Mouse (Mus musculus) left cerebral cortex, postnatal 4 days (tissue): ENCODE data around the gene Exoc2. TPM values are rescaled to one million over a fixed set of nuclear protein-coding genes. Genes with fewer than 3 reads are reported as not detected.

Source experiments
- DNase-seq: peaks from one replicate; pipeline ENCODE4 v3.0.0-alpha.2; 2022
- intact Hi-C: fragments of 180-260 bp; cut with DNase I; formaldehyde crosslinking; loops from one replicate; pipeline ENCODE4 v1.15.1; 2025
- total RNA-seq, 2 experiments: library from RNA; stranded (reverse); gene quantifications; 2 replicates each; pipeline ENCODE4 v1.2.3; 2021

The Exoc2 gene
- 10 to 100 TPM; 62.9 to 66.2 TPM for total RNA-seq

GRCm38 (mm10) chr13:30973501-30974246 lies at the start of gene Exoc2, which contains the start of gene Gm5447:
Gene Exoc2 (minus strand): TSS chr13:30974093.
Gene Gm5447 (plus strand): TSS chr13:30974204.
- intact Hi-C loops: no loop called here
- DNase-seq: peak; percentile 79

DNA sequence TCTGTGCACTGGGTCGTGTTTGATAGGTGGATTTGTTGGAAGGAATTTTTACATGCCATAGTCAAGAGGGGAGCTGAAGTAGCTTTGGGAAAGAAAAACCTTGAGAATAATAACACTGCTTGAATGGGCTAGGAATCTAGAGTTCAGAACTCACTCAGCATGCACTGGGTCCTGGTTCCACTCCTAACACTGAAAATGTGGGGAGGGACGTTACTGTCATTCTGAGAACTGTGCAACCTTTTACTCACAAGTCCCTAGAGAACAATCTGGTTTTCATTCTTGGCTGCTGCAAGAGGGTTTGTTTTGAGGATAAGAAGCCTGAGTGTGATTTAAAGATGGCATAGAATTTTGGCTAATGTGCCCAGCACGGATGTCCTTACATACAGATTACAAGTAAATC lies 49.8 kb upstream of the Exoc2 start:
- intact Hi-C loops: no loop called here

DNA sequence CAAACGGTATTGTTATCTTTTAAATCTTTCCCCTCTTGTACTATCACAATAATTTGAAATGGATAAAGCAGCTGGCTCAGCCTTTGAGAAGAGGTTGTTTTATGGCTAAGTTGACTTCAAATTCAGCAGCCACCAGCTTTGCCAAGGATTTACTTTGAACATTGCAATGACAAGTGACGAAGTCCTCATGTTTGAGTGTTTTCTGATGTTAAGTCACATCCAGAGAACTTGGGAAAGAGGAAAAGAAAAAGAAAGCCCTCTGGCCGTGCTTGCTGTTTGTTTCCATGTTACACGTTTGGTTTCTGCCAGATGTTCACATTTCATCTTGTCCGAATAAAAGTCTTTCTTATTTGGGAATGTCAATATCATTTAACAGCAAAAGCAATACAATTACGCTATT lies 48.0 kb upstream of the Exoc2 start:
- intact Hi-C loops: no loop called here
- DNase-seq: no peak

More for the DNA sequence above, 49.8 kb upstream of the Exoc2 start:
- no peak for DNase-seq

GRCm38 (mm10) chr13:31021514-31021913 lies 47.6 kb upstream of the Exoc2 start:
- intact Hi-C loops: no loop called here

DNA sequence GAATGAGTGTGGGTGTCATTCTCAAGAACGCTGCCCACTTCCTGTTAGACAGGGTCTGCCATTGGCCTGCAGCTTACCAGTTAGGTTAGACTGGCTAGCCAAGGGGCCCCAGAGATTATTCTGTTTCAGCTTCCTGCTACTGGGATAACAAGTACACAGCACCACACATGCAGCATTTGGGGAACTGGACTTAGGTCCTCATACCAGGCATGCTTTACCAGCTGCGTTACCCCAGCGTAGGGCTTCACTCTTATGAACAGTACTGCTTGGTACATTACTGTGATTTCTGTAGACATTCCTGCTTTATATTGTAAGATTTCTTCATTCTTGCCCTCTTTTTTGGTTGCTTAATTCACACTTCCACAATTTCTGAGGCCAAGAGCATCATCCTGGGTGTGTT lies 43.7 kb upstream of the Exoc2 start:
- intact Hi-C loops: no loop called here
- DNase-seq: no peak

More at GRCm38 (mm10) chr13:31021514-31021913, 47.6 kb upstream of the Exoc2 start:
- no peak for DNase-seq

DNA sequence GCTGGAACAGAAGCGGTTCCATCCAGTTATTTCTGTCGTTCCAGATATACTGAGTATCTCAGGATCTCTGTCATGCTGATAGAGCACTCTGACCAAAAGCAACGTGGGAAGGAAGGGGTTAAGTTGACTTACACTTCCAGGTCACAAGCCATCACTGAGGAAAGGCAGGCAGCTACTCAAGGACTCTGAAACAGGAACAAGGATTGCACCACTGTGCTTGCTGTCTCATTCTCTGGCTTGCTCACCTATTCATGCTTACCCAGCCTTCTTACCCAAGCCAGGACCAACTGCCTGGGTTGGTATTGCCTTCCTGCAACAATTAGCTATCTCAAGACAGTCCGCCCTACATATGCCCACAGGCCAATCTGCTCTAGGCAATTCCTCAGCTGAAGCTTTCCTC lies 31.1 kb upstream of the Exoc2 start:
- intact Hi-C loops: no loop called here
- no peak for DNase-seq

- intact Hi-C loops: no loop called here
- DNase-seq: no peak
Measured at GRCm38 (mm10) chr13:31004458-31004857, 30.6 kb upstream of the Exoc2 start.

GRCm38 (mm10) chr13:30999799-31000198 lies 25.9 kb upstream of the Exoc2 start:
- intact Hi-C loops: no loop called here
- DNase-seq: no peak

- intact Hi-C loops: no loop called here
- DNase-seq: no peak
Measured at GRCm38 (mm10) chr13:30997526-30998253, 23.8 kb upstream of the Exoc2 start.

- intact Hi-C loops: no loop called here
Measured at GRCm38 (mm10) chr13:30994249-30994858, 20.5 kb upstream of the Exoc2 start.

GRCm38 (mm10) chr13:30993819-30994218 lies 19.9 kb upstream of the Exoc2 start:
- intact Hi-C loops: no loop called here
- DNase-seq: peak; percentile 32

More at GRCm38 (mm10) chr13:30994249-30994858, 20.5 kb upstream of the Exoc2 start:
- DNase-seq: no peak

DNA sequence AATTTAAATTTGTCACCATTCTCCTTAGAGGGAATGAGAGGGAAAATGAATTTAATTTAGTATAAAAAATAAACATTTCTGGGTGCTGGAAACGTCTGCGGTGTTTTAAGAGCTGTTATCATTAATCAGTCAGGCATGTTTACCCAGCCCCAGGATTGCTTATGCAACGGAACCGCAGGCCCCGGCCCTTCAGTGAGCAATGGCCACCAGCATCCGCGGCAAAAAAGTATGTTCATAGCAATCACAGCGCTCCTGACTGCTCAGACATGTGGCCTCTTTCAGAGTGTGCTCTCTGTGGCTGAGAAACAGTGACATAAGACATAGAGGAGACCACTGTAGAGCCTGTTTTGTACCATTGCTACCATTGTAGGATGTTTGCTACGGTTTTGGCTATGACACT lies 16.3 kb upstream of the Exoc2 start:
- DNase-seq: no peak
- intact Hi-C loops: no loop called here

GRCm38 (mm10) chr13:30989710-30990109 lies 15.8 kb upstream of the Exoc2 start:
- DNase-seq: no peak
- intact Hi-C loops: loop anchor here (5.0 to 10.0 kb wide), 2 partner anchors 633 to 1685 kb away; no protein-coding TSS in a partner anchor

DNA sequence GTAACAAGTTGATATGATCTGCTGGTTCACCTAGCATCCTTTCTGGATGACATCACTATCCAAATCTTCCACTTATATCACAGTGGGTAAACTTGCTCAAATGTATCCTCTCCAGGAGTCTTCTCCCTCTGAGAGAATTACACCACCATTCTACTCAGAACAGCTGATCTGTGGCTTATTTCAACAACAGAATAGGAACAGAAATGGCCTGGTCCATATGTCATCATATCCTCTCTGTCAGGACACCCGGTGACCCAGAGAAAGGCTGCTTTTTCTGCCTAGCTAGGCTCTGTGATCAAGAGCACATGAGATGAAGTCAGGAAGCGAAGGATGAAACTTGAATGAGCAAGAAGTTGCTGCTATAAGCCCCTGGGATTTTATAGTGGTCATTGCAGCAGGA lies 13.8 kb upstream of the Exoc2 start:
- intact Hi-C loops: loop anchor here (5.0 to 10.0 kb wide), 2 partner anchors 635 to 1687 kb away; no protein-coding TSS in a partner anchor
- no peak for DNase-seq

DNA sequence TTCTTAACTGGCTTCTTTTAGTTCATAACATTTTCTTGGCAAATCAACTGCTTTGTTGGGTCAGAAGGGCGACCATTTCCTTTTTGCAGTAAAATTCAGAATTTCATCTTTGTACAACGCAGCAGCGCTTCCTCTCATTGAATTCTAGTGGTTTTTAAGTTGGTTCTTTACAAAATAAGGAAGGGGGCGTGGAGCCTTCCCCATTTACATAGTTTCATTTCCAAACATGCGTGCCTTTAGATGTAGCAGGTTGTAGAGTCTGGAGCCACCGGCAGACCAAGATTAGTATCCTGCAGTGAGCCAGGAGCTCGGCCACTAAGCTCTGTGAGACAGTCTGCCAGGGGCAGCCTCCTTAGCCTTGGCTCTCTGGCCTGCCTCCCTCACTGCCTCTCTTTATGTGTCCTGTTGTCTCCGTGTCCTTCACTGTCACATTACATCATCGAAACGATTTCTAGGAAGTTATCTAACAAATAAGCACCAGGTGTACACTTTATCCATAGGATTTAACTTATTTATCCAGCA lies 13.1 kb upstream of the Exoc2 start:
- intact Hi-C loops: loop anchor here (5.0 to 10.0 kb wide), 2 partner anchors 635 to 1688 kb away; no protein-coding TSS in a partner anchor
- DNase-seq: peak; percentile 31

DNA sequence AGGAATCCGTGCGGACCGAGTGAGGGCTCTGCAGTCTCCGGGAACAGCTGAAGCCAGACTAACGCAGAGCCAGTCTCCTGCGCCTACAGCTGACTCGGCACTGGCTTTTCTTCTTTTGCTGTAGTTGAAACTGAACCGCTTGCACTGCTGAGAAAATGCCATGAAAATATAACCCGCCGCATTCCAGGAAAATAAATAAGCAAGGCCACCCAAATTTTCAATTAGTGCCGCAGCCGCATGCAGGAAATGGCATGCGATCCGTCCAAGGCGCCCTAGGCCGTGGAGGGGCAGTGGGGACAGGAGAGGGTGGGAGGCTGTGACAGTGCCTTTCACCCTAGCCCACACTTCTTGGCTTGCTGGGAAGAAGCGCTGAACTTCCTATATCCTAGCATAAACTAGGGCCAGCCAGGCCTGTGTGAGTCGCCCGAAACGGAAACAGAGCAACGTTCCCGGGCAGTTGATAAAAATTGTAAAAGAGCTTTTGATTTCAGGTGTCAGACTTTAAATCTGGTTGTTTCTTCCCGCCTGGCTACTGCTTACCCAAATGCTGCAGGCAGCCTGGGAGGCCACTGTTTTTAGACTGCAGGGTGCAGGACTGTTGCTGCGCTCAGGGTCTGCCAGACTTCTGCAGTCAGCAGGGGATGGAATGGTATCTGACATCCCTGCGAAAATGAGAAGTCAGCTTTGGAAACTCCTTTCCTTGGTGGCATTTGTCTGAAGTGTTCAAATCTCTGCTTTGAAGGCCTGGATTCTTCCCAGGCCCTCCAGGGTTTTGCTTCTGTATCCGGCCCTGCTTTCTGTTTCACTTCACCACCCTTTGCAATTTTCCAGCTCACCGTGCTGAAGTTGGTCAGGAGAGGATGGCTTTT lies 11.9 kb upstream of the Exoc2 start:
- intact Hi-C loops: loop anchor here (5.0 to 10.0 kb wide), 2 partner anchors 636 to 1689 kb away; no protein-coding TSS in a partner anchor
- DNase-seq: peak; percentile 65

- DNase-seq: no peak
Measured at GRCm38 (mm10) chr13:30985275-30985597, 11.3 kb upstream of the Exoc2 start.

DNA sequence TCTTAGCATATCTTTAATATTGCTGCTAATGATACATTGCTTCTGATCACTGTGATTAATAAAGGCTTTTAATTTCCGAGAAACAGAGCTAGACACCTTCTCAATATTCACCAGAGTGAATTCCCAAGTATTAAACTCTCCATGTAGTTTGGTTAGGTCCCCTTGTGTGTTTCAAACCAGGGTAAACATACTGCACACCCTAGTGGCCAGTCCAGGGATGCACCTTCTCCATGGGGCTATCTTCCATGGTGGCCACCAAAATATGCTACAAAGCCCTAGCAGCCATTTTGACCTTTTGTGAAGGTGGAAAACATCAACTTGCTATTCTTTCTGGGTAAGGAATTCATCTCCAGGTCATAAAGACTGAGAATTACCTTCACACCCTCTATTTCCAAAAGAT lies 7.8 kb upstream of the Exoc2 start:
- DNase-seq: peak; percentile 30
- intact Hi-C loops: loop anchor here (10.0 kb wide), 1 partner anchor 1693 kb away; no protein-coding TSS in a partner anchor

More at GRCm38 (mm10) chr13:30985275-30985597, 11.3 kb upstream of the Exoc2 start:
- intact Hi-C loops: loop anchor here (5.0 to 10.0 kb wide), 2 partner anchors 637 to 1690 kb away; no protein-coding TSS in a partner anchor

DNA sequence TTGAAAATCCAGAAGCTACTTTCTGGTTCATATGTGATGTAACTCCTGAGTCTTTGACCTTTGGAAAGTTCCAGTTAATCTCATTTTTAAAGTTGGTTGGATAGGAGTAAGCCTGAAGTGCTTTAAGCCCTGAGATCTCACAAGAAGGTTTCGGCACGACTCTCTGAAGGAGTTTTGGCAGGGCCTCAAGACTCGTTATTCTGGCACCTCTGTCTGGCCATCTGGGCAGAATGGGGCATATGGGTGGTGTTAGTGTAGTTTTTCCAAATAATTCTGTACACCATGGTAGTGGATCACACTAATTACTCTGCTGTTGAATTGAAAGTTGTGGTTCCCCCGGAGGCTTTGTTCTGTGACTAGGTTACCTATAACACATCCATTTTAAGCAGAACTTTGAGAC lies 4.3 kb upstream of the Exoc2 start:
- intact Hi-C loops: no loop called here

DNA sequence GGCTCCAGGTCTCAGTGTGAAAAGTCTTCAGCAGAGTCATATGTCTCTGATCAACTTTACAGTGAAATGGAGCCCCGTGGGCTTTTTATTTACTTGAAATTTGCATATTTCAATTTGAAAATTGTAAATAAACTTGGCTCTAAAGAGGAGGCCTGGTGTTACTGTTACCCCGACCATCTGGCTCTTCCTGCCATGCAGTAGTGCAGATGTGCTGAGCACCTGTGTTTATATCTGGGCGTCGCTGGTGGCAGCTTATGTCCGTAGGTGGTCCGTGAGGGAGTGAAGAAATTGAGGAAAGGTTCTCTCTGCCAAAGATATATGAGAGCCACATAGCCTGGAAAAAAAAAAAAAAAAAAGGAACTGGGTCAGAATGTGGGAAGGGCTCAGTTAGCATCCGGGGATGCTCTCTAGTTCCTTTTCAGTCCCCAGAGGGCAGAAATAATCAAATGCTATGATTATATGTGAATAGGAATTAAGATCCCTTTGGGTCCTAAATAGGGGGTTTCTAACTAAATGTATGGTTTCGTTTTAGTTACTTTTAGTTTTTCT lies 2.7 kb upstream of the Exoc2 start:
- no peak for DNase-seq
- intact Hi-C loops: no loop called here

More for the DNA sequence above, 4.3 kb upstream of the Exoc2 start:
- DNase-seq: peak; percentile 67
